Mouse (Mus musculus): ENCODE results near the gene Kctd21.

GRCm38 (mm10) chr7:97332667-97333041 lies 527 bp downstream of the Kctd21 start:
- TF ChIP-seq CTCF (IDR thresholded peaks at IDR 0.05) (no peak), POLR2A (IDR thresholded peaks at IDR 0.05; ENCODE audit: insufficient read depth, low read depth, low read length) (no peak)
